Mouse (Mus musculus) neural tube, embryonic 14.5 days (tissue): ENCODE measurements around the gene Rxfp4. TPM values are rescaled to one million over a fixed set of nuclear protein-coding genes. Genes with fewer than 3 reads are reported as not detected.

Experiments
- polyA plus RNA-seq: library from polyadenylated mRNA; unstranded; fragments of >200 nt; fragmentation: Nextera tagmentation; extraction: Ambion mirVana; gene quantifications from 2 replicates; pipeline ENCODE4 v1.2.1, GENCODE M21; 2014

Rxfp4 gene
- polyA plus RNA-seq, 1 experiment from 2014 or later = not detected

Other genes starting within 250 kb of the Rxfp4 start
- 19.3 and 22.2 TPM in 2 replicates for gene Pmf1, start 242.8 kb downstream of the Rxfp4 start, polyA plus RNA-seq
- gene Slc25a44, start 228.0 kb downstream of the Rxfp4 start, polyA plus RNA-seq = 40.8 and 42.5 TPM in 2 replicates
- 20.8 and 21.5 TPM in 2 replicates for gene Sema4a, start 192.0 kb downstream of the Rxfp4 start, polyA plus RNA-seq
- gene Lmna, start 143.2 kb downstream of the Rxfp4 start, polyA plus RNA-seq = 41.0 and 41.4 TPM in 2 replicates
- 34.0 and 35.3 TPM in 2 replicates for gene Mex3a, start 120.7 kb downstream of the Rxfp4 start, polyA plus RNA-seq
- gene Rab25, start 104.8 kb downstream of the Rxfp4 start, polyA plus RNA-seq = not detected in 2 replicates
- 97.0 and 106 TPM in 2 replicates for gene Lamtor2, start 100.1 kb downstream of the Rxfp4 start, polyA plus RNA-seq
- gene Ubqln4, start 99.4 kb downstream of the Rxfp4 start, polyA plus RNA-seq = 43.5 and 44.1 TPM in 2 replicates
- 127 and 143 TPM in 2 replicates for gene Ssr2, start 77.3 kb downstream of the Rxfp4 start, polyA plus RNA-seq
- gene Arhgef2, start 47.2 kb downstream of the Rxfp4 start, polyA plus RNA-seq = 137 and 145 TPM in 2 replicates
- 86.4 and 97.4 TPM in 2 replicates for gene Khdc4, start 32.7 kb upstream of the Rxfp4 start, polyA plus RNA-seq
- 60.1 and 62.1 TPM in 2 replicates for gene Rit1, start 63.7 kb upstream of the Rxfp4 start, polyA plus RNA-seq
- 211 and 255 TPM in 2 replicates for gene Syt11, start 122.0 kb upstream of the Rxfp4 start, polyA plus RNA-seq
- 17.0 and 17.9 TPM in 2 replicates for gene Gon4l, start 182.1 kb upstream of the Rxfp4 start, polyA plus RNA-seq